Mouse (Mus musculus) right cerebral cortex, adult 18-20 months (tissue): ENCODE measurements around the gene Gm49776.
"Not testable (repeated sequence)": the region's sequence is repeated elsewhere in the genome, so short reads cannot be mapped to it uniquely, and the experiment has no call there.

ENCODE experiments used
- DNase-seq: peaks from one replicate; pipeline ENCODE4 v3.0.0; 2022; ENCODE audit warnings: mixed read lengths

Gm49776 gene

DNA sequence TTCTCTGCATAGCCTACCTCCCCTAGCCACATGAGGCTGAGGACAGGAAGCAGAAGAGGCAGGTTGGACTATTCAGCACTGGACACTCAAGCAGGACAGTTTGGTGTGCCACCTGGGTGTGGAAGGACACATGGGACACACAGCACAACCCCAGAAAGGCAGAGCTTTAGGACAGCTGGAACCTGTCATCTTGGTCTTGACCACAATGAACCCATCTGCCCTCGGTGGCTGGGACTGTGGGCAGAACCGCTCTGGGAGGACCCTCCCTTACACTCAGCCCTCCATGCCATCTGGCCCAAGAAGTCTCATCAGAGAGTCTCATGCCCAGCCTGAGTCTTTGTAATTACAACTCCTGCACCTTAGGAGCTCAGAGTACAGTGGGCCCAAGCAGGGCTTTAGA is 58.1 kb downstream of the Gm49776 start:
- DNase-seq = no peak

DNA sequence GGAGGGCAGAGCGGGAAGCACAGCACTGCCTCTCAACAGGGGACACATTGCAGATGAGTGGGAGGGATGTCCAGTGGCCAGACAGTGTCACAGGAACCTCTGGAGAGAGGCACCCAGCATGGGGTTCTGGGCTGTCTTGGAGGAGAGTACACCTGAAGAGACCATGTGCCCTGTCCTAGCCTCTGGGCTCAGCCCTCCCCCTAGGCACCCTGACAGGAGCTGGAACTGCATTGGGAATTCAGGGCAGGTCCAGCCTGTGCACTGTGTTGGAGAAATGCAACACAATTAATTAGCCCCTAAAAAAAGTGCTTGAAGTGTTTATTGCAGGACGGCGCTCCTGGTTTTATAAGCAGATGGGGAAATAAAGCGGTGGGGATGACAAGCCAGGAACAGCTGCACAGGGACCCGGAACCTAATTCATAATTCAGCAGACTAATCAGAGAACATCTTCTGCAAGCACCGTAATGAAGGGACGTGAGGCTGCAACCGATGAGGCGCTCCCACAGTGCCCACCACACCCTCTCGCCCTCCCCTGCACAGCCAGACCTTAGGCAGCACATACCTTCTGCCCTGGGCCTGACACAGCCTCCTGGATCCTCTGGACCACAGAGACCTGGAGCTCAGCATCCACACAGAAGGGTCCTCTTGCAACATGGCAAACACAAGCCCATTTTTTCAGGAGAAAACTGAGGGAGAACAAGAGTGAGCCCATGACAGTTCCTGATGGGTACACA is 59.6 kb downstream of the Gm49776 start:
- DNase-seq = no peak

DNA sequence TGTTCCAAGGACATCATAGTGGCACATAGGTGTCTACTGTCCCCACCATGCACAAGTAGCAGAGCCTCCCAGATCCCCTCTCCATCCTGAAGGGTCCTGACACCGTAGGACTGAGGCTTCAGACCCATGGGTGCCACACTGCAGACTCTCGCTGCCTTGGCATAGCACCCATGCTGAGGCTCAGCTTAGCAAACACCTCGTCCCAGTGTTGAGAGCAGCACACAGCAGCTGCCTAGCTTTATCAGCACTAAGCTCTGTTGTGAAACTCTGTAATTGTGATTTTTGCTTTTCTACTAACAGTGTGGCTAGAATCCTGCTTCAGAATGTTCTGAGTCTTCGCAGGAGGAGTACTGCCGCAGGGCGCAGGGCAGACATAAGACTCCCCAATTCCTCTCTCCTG is 60.2 kb downstream of the Gm49776 start:
- DNase-seq = no peak

DNA sequence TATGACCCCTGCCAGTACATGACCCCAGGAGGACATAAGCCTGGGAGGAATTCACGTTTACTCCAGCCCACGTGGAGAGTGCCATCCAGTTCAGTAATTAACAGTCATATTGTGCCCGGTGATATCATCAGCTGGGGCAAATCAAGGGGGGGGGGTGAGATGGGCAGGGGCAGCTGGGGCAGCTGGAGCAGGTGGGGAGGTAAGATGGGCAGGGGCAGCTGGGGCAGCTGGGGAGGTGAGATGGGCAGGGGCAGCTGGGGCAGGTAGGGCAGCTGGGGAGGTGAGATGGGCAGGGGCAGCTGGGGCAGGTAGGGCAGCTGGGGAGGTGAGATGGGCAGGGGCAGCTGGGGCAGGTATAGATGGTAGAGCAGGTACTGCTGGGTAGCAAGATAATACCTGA is 62.6 kb downstream of the Gm49776 start:
- DNase-seq = not testable (repeated sequence)
